Mouse (Mus musculus): ENCODE measurements around the gene Zmynd10.

GRCm38 (mm10) chr9:107570016-107570415 is 22.9 kb downstream of the Zmynd10 start:
- TF ChIP-seq CTCF (IDR thresholded peaks at IDR 0.05; ENCODE audit: extremely low read depth, insufficient read depth, low read length), result no peak
- no peak for TF ChIP-seq POLR2A (IDR thresholded peaks at IDR 0.05; ENCODE audit: extremely low read depth, insufficient read depth, low read length)
